Mouse (Mus musculus): ENCODE results near the gene Rai1. TPM values are rescaled to one million over a fixed set of nuclear protein-coding genes. Genes with fewer than 3 reads are reported as not detected.

Rai1 gene
- 10 to 100 TPM; 35.2 to 42.3 TPM for total RNA-seq (2021)
- long read RNA-seq, experiment 1, full-length matches to known transcripts = 3 of 12 reads
- long read RNA-seq, experiment 1, partial matches to known transcripts = 8 of 12 reads
- long read RNA-seq, experiment 1, other reads (novel, unspliced or antisense) = 1 of 12 reads
- long read RNA-seq, experiment 2, transcript Rai1-205 (5 exons, 1,823 nt) = major isoform, 5 of 18 reads
- long read RNA-seq, experiment 2, partial matches to known transcripts = 8 of 18 reads
- long read RNA-seq, experiment 2, other reads (novel, unspliced or antisense) = 5 of 18 reads

DNA sequence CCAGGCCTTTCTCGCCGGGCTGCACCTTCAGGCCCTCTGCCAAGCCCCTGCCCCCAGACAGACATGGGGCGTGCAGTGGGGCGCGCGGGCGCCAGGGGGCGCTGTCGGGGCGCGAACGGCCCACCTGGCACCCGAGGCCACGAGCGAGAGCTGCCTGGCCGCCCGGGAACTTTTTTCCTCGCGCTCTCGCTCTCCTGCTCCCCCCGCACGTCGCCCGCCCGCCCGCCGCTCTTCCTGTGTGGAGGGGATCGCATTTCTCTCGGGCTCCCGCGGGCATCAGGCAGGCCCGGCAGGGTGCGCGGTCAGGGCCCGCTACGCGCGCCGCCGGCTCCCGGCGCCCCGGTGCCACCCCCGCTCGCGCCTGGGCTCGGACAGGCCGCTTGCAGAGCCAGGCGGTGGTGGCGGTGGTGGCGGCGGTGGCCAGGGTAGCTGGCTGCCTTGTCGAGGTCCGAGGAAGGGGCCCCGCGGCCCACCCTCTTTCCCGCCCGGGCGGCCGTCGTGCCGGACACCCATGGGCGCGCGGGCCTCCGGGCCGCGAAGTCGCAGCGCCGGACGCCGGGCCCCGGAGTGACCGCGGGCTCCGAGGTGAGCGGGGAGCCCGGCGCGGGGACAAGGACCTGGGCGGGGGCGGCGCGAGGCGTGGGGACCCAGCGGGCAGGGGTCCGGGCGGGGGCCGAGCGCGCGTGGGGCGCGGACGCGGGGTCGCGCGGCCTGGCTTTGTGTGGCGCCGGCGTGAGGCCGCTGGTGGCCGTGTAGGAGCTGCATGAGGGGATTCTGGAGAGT is at the start of gene Rai1:
Gene Rai1 (plus strand): TSS at position 204 of the 783 bp plus-strand sequence.
- peak; percentile 97 to 98 for DNase-seq (ENCODE audit: low spot score in 2 of 2)

- DNase-seq (ENCODE audit: low spot score in 2 of 2) = no peak
These were observed 48.3 kb upstream of the Rai1 start for GRCm38 (mm10) chr11:60056520-60056919.

GRCm38 (mm10) chr11:60057987-60058386 is 46.8 kb upstream of the Rai1 start:
- no peak for DNase-seq (ENCODE audit: low spot score in 2 of 2)

- DNase-seq (ENCODE audit: low spot score in 2 of 2) = no peak
These were observed 46.4 kb upstream of the Rai1 start for GRCm38 (mm10) chr11:60058441-60058840.

DNA sequence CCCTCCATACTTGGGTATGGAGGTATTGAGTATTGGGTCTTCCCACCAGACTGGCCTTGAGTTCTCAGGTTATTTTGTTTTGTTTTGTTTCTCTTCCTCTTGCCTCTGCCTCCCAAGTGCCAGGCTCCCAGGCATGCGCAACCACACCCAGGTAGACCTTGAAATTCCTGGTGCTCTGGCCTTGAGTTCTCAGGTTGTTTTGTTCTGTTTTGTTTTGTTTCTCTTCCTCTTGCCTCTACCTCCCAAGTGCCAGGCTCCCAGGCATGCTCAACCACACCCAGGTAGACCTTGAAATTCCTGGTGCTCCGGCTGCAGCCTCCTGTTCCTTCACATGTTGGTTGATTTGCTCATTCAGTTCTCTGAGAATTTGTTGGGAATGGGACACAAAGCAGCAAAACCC is 44.8 kb upstream of the Rai1 start:
- DNase-seq (ENCODE audit: low spot score in 2 of 2) = no peak

GRCm38 (mm10) chr11:60061504-60062006 is 43.3 kb upstream of the Rai1 start:
- no peak for DNase-seq (ENCODE audit: low spot score in 2 of 2)

DNA sequence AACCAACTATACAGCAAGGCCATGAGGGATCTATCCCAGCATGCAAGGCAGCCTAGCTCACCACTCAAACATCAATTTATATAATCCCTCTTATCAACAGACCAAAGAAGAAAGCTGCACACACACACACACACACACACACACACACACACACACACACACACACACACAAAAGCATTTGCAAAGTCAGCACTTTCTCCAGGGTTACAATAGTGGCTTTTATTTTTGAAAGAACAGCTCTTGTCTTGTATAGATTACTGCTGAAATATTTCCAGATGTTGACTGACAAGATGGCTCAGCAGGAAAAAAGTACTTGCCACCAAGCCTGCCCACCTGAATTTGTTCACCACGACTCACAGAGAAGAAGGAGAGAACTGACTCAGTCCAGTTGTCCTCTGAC is 39.5 kb upstream of the Rai1 start:
- DNase-seq (ENCODE audit: low spot score in 2 of 2) = no peak

- no peak for DNase-seq (ENCODE audit: low spot score in 2 of 2)
These were observed 37.2 kb upstream of the Rai1 start for GRCm38 (mm10) chr11:60067646-60068045.

DNA sequence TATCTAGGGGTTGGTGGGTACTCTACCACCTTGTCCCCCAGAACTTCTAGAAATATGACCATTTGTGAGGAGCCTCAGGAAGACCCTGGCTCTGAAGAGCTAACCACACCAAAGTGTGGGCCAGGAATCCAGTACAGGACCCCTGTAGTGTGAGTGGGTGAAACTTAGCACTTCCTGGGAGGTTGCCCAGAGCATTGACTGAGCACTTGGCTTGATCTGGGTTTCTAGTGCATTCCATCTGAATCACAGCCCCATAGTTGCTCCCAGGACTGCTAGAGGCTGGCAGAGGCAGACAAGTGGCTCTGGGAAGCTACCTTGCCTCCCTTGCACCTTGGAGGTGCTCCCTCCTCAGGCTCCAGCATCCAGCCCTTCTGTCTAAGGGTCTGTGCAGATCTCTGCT is 36.2 kb upstream of the Rai1 start:
- DNase-seq (ENCODE audit: low spot score in 2 of 2) = no peak

DNA sequence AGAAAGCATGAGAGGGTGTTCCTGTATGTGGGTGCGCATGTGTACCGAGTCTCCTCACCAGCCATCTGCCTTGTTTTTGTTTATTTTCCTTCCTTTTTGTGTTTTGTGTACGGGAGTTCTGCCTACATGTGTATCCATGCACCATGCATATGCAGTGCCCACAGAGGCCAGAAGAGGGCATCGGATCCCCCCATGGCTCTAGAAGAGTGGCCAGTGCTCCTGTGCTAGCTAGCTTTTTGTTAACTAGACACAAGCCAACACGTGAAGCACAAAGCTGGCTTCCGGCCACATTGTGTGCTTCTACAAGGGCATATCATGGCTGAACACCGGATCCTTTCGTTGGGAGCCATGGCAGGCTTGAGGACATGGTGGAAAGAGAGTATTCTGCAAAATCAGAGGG is 34.2 kb upstream of the Rai1 start:
- DNase-seq (ENCODE audit: low spot score in 2 of 2) = peak; percentile 29 to 52

GRCm38 (mm10) chr11:60071221-60071620 is 33.6 kb upstream of the Rai1 start:
- DNase-seq (ENCODE audit: low spot score in 2 of 2) = no peak

DNA sequence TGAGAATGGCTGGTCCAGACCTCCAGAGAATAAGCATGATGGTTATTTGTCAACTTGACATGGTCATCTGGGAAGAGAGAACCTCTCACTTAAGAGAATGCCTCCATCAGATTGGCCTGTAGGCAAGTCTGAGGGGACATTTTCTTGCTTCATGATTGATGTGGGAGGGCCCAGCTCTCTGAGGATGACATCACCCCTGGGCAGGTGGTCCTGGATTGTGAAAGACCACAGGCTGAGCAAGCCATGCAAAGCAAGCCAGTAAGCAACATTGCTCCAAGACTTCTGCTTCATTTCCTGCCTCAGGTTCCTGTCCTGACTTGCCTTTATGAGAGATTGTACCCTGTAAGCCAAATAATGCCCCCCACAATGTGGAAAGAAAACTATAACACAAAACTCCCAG is 31.7 kb upstream of the Rai1 start:
- DNase-seq (ENCODE audit: low spot score in 2 of 2) = no peak

GRCm38 (mm10) chr11:60073936-60074502 is 30.8 kb upstream of the Rai1 start:
- DNase-seq (ENCODE audit: low spot score in 2 of 2) = peak in 1 of 2 experiments; percentile 32

GRCm38 (mm10) chr11:60076183-60076582 is 28.6 kb upstream of the Rai1 start:
- DNase-seq (ENCODE audit: low spot score in 2 of 2) = no peak

DNA sequence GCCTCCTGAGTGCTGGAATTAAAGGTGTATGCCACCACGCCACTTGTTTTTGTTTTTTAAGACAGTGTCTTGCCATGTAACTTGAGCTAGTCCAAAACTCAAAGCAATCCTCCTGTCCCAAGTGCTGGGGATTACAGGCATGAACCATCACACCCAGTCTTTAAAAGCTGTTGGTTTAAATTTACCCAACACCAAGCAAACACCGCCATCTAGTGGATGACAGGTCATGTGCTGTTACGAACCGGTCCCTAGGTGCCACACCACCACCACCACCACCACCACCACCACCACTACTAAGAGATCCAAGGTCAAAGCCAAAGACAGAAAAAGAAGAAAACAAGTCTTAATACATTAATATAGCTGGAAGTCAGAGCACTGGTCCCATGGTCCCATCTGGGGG is 28.0 kb upstream of the Rai1 start:
- DNase-seq (ENCODE audit: low spot score in 2 of 2) = peak; percentile 55 to 71

- peak; percentile 47 to 71 for DNase-seq (ENCODE audit: low spot score in 2 of 2)
These were observed 20.2 kb upstream of the Rai1 start for GRCm38 (mm10) chr11:60084589-60084988.

GRCm38 (mm10) chr11:60086676-60087075 is 18.1 kb upstream of the Rai1 start:
- no peak for DNase-seq (ENCODE audit: low spot score in 2 of 2)

DNA sequence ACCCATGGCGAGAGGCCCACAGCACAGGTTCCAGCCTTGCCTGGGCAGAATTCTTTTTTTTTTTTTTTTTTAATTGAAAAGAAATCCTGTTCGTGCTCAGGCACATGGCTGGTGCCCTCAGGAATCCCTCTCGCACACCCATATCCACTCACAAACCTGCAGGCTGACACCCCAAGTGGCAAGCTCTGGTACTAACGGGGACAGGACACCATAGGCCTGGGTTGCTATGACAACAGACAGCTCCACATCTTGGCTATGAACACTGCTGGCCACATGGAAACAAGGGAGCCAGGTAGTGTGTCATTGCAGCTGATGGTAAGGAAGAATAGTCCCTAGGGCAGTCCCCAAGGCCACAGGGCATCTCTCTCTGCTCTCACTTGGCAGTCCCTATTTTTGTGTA is 15.9 kb upstream of the Rai1 start:
- DNase-seq (ENCODE audit: low spot score in 2 of 2) = no peak

GRCm38 (mm10) chr11:60090696-60091421 is 14.0 kb upstream of the Rai1 start:
- no peak for DNase-seq (ENCODE audit: low spot score in 2 of 2)

GRCm38 (mm10) chr11:60091422-60091761 is 13.4 kb upstream of the Rai1 start:
- DNase-seq (ENCODE audit: low spot score in 2 of 2) = no peak

DNA sequence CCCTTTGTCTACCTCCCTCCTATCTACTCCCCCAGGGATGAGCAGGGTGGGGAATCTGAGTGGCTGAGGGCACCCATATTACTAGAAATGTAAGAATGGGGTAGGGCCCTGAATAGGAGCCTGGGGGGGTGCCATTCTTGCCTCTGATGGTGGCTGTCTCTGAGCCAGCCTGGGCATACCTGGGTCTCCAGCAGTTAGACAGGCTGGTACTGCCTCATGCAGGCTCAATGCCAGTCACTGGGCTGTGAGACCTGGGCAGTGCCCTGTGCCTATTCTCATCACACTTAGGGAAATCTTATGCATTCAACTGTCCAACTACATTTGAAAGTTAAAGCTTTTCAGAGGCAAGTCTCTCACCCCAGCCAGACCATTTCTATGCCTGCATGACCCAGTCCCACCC is 11.6 kb upstream of the Rai1 start:
- no peak for DNase-seq (ENCODE audit: low spot score in 2 of 2)
